Mouse (Mus musculus) embryo, embryonic 10.5 days (tissue): ENCODE data around the gene Pgpep1l.
A peak's percentile ranks its signal among the peaks of the same experiment; 100 is the strongest.
"Not testable (repeated sequence)": the region's sequence is repeated elsewhere in the genome, so short reads cannot be mapped to it uniquely, and the experiment has no call there.

Source experiments
- DNase-seq: peaks from one replicate; pipeline ENCODE4 v3.0.0-alpha.2; 2015; ENCODE audit warnings: low spot score

The Pgpep1l gene

DNA sequence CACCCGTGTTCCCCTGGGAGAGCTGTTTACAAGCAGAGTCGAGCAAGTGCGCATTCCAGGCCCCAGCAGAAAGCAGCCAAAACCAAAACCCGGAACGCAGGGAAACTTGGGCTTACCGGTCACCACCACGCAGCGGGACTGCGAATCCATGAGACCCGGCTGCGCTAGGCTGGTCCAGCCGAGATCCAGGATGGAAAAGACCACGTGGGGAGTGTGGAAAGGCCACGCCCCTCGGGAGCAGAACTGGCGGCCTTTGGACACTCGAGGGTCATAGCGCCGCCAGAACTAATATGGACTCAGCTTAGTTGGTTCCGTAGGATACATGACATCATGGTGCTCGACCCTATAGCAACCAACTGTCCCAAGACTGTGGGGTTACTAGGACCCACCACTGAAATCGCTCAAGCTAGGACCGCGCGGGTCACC, at the start of gene Pgpep1l:
Gene Pgpep1l (minus strand): TSS at position 206 of the 426 bp plus-strand sequence.
- peak; percentile 70 for DNase-seq

DNA sequence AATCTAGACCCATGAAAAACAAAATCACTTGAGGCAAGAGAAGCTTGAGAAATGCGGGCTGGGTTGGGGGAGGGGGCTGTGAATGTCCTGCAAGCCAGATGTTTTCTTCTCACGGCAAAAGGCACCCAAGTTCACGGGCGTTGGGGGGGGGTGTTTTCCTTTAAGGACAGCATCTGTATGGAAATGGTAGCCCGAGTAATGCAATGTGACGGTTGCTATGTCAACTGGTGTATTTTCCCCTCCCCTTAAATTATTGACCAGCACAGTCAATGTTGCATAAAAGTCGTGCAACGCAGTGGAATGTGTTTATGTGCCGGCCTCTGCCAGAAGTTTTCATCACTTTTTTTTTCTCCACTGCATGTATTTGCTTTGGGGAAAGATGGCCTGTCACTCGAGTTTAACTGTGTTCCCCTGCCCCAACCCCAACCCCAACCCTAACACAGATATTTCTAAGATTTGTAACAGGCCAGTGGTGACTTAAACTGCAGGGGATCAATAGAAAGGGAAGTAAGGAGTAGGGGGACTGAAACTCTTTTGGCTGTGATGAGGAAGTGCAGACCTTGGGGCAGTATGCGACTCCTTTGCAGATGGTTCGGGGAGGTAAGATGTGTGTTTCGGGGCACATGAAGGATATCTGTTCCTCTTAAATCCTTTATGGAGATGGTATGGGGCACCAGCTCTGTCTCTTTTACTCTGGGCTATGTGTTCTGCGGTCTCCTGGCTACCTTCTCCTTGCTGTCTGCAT, 49.2 kb upstream of the Pgpep1l start:
- DNase-seq, result peak; percentile 19

DNA sequence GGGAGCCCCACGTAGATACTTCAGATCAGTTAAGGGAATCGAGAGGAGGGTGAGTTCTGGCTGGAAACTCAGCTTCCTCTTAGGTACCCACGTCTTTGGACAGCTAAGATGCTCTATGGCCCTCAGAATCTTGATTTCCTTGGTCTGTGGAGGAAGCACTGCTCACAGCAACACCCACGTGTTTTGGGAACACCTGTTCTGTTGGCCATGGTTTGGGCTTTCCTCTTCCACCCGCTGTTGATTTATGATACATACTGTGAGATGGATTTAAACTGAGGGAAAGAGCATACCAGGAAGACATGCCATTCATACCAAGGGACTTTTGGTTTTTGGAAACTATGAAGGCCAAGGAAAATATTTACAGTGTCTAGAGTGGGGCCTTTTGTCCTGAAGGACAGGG, 48.4 kb upstream of the Pgpep1l start:
- no peak for DNase-seq

DNA sequence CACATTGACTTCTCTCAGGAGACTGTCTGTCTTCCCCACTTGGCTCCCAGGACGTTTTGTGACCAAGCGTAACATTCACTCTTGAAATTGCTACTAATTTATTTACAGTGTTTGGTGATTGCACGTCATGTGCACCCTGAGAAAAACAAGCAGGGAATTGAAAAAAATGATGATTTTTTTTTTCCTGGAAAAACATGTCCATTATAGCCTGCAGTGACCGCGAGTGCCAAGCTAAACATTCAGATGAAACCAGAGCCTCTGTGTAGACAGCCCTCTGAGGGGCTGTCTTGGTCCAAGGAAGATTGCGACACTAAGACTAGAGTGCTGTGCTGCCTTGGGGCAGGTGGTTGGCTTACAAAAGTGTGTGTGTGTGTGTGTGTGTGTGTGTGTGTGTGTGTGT, 47.4 kb upstream of the Pgpep1l start:
- no peak for DNase-seq

DNA sequence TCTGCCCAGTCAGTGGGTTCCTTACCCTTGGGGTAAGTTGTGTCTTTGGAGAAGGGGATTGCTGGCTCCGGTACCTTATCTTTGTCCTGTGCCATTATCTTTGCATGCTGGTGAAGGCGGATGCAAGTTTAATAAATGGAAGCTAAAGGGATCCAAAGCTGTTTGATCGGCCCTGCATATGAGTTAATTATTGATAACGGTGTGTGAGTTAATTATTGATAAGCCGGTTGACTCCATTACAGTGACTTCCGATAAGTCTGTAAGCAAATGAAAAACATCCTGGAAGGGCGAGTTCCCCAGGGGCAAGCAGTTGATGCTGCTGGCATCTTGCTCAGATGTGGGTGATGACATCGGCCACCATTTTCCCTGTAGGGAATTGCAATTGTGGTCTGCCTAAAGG, 42.7 kb upstream of the Pgpep1l start:
- no peak for DNase-seq

DNA sequence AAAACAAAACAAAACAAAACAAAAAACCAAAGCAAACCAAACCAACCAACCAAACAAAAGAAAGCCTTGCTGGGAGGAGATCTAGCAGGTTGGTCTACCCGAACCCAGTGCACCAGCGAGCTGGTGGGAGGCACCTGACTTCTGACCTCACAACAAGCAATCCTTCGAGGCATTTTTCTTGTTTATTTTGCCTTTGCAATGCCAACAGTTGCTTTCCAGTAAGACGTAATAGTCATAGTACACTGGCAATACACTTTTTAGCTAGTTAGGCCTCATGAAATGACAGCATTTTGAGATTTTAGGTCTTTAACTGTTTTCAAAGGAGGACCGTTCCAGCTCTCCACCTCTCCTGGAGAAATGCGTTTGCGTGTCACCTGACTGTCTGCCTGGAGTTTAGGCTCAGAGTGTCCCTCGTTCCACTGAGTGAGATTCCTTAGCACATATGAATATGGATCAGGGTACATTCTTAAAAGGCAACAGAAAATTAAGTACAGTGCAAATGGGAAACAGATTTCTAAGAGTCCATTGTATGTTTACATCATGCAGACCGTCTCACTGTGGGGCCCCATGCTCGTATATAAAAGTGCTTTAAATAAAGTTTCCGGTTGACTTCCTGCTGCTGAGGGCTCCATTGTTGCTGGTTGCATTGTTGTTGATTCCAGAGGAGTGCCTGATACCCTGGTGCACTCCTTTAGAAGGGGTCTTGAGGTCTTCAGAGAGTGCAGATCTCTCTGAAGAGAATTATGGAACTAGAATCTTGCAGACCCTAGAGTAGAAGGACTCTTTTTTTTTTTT, 41.9 kb upstream of the Pgpep1l start:
- peak; percentile 21 for DNase-seq

DNA sequence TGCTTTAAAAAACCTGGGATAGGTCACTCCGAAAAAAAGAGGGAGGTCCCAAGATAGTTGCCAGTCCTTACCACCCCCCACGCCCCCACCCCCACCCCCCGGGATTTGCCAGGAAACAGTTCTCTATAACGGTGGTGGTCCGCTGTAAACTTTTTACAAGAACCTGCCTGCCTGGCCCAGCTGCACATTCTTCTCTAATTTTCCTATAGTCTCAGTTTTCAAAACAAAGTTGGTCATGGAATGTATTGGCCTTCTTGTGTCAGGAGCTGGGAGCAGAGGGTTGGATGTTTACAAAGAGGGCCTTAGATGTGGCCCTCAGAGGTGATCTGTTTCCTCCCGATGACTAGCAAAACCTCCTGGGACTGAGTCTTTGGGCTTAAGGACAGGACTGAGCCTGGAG, 39.7 kb upstream of the Pgpep1l start:
- DNase-seq, result peak; percentile 37

DNA sequence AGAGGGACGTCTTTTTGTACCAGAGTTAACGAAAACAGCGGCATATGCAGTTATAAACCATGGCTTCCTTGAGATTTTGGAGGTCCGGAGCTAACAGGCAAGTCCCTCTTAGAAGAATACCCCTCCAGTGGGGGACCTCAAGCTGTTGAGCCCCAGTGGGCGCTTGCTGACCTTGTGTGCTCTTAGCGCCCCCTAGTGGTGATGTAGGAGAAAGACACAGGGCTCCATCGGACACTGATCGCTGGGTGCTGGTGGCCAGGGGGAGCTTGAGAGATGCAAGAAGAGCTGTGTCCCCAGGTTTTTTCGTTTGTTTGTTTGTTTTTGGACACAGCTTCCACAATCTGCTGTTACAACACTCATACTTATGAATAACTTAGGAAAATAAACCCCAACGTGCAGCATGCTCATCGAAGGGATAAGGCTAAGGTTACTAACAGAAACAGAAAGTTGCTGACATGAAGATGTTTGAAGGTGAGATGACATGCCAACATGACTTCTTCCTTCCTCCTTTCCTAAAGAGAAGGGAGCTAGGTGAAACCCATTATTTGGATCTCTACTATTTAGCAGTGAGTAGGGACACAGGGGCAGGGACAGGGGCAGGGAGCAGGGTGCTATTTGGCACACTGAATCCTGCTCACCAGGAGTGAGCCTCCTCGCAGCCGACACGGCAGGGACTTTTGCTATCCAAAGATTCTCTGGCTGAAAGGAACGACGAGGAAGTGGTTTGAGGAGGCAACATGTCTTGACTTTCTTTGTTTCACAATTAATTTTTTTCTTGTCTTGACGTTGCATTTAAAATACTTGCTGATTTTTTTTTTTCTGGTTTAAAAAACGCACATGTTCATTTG, 38.8 kb upstream of the Pgpep1l start:
- DNase-seq, result peak; percentile 92

DNA sequence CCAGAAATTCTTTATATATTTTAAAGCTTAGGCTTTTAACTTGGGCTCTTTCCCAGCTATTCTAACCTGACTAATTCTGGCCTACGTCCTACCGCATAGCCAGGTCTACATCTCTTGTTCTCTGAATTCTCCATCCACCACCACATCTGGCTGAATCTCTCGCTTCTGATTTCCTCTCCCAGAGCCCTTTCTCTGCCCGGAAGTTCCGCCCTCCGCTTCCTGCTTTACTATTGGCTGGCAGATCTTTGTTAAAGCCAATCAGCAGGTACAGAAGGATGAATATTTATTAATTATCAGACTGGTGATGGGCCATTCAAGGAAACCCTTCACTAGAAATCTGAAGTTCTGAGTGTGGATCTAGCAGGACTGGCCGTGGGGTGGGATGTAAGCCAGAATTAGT, 37.1 kb upstream of the Pgpep1l start:
- peak; percentile 30 for DNase-seq

DNA sequence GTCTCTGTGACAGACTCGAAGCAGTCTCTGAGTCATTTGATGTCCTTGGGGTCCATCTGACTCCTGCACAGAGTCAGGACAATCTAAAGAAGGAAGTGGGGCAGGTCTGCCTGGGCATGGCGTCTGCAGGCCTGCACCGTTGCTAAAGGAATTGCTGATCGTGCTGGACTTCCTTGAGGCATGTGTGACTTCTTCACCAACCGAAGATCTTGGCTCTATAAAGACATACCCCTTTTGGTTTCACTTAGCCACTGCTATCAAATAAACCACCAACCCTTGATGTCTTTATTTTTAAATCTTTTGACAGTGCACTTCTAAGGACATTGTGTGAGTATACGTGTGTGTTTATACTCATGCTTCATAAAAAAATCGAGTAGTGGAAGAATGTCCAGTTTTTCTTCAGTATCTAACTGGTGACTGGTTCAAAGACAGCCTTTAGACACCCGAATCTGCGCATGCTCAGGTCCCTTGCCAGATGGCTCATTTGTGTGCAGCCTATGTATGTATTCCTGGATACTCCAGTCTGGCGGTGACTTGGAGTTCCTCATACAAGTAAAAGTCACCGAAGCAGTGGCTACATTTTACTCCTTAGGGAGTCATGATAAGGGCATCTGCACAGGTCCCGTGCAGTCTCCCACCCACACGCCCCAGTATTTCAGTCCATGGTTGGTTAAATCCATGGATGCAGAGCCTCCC, 34.5 kb upstream of the Pgpep1l start:
- no peak for DNase-seq

DNA sequence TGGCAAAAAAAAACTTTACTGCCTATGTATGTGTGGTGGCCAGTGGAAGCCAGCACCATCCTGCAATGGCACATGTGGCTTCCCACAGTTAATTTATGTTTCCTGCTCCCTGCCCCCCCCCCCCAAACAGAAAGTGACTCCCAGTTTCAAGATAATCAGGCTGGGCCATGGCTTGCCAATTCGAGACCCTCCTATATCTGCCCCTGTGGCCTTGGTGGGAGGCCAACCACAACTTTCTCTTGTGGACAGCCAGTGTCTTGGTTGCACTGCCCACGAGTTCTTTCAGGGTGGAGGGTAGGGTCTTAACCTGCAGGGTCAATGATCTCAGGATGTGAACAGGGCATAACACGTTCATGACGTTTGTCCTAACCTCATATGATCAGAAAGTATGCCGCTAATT, 32.5 kb upstream of the Pgpep1l start:
- no peak for DNase-seq

DNA sequence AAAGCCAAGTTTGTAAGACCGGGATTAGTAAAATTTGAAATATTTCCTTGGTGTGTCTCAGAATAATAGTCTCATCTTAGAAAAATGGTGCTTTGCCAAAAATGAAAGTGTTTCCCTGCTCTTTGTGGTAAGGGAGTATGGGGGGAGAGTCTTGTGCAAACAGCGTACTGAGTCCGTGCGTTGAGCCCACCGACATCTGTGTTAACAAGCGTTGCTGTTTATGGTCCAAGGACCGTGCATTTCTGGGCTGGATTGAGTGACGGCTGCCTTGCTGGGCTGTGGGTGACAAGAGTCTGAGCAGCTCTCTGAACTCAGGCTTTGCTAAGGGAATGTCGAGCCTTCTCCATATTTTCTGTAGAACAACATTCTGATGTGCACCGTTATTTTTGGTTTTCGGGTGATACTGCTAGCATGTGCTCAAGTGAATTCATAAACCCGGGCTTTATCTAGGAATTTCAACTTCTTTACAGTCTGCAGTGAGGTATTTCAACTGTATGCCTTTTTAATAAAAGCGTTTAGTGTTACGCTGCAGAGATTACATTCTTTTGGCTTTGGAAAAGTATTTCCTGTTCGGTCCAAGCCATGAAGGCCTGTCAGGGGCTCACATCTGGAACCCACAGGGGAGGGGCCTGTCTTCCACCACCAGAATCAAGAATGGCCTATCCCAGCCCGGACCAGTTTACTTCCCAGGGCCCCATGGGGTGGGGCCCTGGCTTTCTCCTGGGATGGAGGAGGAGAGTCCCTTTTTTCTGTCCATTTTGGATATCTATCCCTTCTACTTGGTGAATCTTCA, 30.2 kb upstream of the Pgpep1l start:
- no peak for DNase-seq

DNA sequence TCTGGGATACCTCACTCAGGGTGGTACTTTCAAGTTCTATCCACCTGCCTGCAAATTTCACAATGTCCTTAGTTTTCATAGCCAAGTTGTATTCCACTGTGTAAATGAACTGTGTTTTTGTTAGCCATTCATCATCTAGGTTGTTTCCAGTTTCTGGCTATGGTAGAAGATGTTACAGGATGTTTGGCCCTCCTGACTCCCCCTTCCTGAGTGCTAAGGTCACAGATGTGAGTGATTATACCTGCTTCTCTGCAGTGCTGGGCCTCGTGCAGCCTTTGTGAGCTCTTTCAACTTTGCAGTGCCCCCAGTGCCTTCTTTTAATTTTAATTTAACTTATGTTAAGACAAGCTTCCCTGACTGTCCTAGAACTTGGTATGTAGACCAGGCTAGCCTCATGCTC, 27.6 kb upstream of the Pgpep1l start:
- DNase-seq, result peak; percentile 36

DNA sequence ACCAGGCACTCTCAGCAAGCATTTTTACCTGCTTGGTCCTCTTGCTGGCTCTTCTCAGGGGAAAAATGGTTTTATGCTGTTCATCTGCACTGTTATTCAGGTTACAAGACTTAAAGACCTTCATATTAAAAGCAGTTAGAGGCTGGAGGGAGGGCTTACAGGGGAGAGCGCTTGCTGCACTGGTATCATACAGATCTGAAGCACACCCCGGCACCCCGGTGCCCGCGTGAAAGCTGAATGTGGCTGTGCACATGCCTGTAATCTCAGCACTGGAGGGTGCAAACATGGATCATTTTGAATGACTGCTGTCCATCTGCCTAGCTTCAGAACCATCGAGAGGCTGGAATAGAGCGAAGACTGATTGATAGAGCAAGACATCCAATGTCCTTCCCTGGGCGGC, 25.0 kb upstream of the Pgpep1l start:
- no peak for DNase-seq

DNA sequence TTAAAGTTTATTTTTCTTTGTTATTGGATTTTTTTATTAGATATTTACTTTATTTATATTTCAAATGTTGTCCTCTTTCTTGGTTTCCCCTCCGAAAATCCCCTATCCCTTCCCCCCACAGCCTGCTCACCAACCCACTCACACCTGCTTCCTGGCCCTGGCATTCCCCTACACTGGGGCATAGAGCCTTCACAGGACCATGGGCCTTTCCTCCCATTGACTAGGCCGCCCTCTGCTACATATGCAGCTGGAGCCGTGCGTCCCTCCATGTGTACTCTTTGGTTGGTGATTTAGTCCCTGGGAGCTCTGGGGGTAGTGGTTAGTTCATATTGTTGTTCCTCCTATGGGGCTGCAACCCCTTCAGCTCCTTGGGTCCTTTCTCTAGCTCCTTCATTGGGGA, 24.0 kb upstream of the Pgpep1l start:
- not testable (repeated sequence) for DNase-seq

DNA sequence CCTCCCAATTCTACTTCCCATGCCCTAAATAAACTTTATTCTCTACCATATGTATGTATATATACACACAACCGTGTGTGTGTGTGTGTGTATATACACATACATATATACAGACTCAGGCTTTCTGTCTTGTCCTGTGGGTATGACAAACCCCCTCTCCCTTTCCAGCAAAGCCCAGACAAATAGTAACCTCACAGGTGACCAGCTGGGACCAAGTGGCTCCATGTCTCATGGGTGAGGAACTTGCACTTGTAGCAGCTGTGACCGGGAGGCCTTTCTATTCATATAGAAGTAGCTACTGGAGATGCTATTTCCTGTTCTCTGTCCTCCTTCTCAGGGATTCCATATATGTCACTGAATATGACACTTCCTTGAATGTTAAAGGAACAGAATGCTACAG, 23.5 kb upstream of the Pgpep1l start:
- no peak for DNase-seq

DNA sequence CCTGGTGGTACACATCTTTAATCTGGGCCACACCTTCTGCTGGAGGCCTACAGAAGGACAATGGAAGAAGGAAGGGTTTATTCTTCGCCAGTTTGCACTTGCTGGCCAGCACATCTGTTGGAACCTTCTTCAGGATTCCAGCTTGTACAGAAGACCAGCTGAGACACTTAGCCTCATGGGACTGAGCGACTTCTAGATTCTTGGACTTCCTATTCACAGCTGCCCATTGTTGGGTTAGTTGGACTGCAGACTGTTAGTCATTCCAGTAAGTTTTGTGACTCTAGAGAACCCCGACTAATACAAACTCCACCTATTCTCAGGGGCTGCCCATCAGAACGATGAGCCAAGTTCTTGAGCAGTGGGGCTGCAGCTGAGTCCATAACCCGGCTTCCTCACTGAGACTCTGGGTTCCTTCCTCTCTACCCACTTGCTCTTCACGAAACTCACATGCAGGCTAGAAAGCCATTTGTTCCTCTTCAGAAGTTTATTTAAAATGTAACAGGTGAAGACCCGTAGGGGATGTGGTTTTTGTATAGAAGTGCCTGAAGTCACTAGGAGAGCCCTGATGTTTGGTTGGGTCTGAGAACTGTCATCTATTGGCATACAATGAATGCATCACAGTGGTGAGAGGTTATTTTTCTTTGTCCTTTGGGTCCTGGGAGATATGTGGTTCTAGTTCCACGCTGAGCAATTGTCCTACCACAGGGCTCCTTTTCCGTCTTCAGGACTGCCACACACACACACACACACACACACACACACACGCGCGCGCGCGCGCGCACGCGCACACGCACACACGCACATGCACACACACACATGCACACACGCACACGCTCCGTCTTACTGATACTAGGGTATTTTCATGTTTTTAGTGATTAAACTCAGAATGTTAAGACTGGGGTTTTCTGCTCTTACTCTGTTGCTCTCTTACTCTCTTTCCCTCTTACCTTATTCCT, 22.8 kb upstream of the Pgpep1l start:
- DNase-seq, result no peak

DNA sequence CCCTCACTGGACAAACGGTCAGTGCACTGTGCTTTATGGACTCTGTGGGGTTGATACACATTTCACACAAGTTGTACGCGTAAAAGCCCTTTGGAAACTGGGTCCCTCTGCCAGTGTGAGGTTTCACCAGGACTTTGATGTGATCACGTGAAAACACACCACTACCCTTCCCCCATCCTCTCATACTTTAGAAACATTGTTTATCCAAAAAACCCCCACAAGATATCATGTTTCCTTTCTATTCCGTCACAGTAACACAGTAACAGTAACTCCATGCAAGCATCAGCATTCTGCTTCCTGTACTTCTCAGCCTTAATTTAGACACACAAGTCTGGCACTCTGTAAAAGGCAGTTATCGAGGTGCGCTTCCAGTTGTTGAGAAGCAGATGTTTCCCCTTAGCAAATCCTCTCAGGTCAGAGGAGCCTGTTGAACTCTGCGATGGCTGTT, 21.8 kb upstream of the Pgpep1l start:
- peak; percentile 54 for DNase-seq

DNA sequence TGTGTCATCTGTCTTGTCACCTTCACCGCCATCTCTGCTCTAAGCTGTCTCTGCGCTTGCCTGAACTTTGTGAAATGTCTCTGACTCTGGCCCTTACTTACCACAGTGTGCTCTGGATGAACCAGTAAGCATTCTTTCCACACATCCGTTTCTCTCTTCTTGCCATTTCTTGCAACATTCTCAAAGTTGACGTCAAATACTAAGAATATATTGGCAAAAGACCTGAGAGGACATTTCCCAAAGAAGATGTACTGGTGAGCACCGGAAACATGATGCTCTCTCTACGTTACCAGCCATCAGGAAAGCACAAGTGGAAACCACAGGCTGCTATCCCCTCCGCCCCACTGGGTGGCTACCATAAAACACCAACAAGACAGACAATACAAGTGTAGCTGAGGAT, 19.7 kb upstream of the Pgpep1l start:
- no peak for DNase-seq

DNA sequence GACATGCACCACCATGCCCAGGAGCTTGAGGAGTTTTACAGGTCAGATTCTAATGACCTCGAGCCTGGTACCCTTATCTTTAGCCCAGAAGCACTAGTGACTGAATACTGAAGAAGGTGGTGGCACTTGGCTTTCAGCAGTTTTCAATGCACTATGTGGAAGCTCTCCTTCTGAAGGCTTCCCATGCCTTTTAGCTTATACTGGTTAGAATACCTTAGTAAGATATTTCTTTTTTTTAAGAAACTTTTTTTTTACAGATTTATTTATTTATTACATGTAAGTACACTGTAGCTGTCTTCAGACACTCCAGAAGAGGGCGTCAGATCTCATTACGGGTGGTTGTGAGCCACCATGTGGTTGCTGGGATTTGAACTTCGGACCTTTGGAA, 19.1 kb upstream of the Pgpep1l start:
- not testable (repeated sequence) for DNase-seq
